Mouse (Mus musculus) yolk sac, embryonic 10.5 days (tissue): ENCODE results near the gene Lhfp.
"Not testable (repeated sequence)": the region's sequence is repeated elsewhere in the genome, so short reads cannot be mapped to it uniquely, and the experiment has no call there.

Source experiments
- DNase-seq: peaks from one replicate; pipeline ENCODE4 v3.0.0-alpha.2; 2017; ENCODE audit warnings: low spot score

Lhfp gene

GRCm38 (mm10) chr3:53100210-53100609 lies 58.9 kb downstream of the Lhfp start:
- no peak for DNase-seq

GRCm38 (mm10) chr3:53100803-53101202 lies 59.5 kb downstream of the Lhfp start:
- DNase-seq, result no peak

GRCm38 (mm10) chr3:53101711-53102110 lies 60.4 kb downstream of the Lhfp start:
- DNase-seq, result no peak

GRCm38 (mm10) chr3:53102131-53102756 lies 60.9 kb downstream of the Lhfp start:
- no peak for DNase-seq

- no peak for DNase-seq
Measured at GRCm38 (mm10) chr3:53102757-53103153, 61.4 kb downstream of the Lhfp start.

- DNase-seq, result no peak
Measured at GRCm38 (mm10) chr3:53108594-53109373, 67.5 kb downstream of the Lhfp start.

- no peak for DNase-seq
Measured at GRCm38 (mm10) chr3:53109879-53110278, 68.6 kb downstream of the Lhfp start.

GRCm38 (mm10) chr3:53112048-53112447 lies 70.7 kb downstream of the Lhfp start:
- no peak for DNase-seq

- not testable (repeated sequence) for DNase-seq
Measured at GRCm38 (mm10) chr3:53118755-53119154, 77.4 kb downstream of the Lhfp start.

- no peak for DNase-seq
Measured at GRCm38 (mm10) chr3:53119978-53120377, 78.7 kb downstream of the Lhfp start.

GRCm38 (mm10) chr3:53125495-53125894 lies 84.2 kb downstream of the Lhfp start:
- DNase-seq, result no peak

GRCm38 (mm10) chr3:53138785-53139184 lies 97.5 kb downstream of the Lhfp start:
- no peak for DNase-seq

- no peak for DNase-seq
Measured at GRCm38 (mm10) chr3:53139205-53139604, 97.9 kb downstream of the Lhfp start.

- no peak for DNase-seq
Measured at GRCm38 (mm10) chr3:53139642-53140041, 98.3 kb downstream of the Lhfp start.

- no peak for DNase-seq
Measured at GRCm38 (mm10) chr3:53142528-53142927, 101.2 kb downstream of the Lhfp start.

GRCm38 (mm10) chr3:53145526-53145925 lies 104.2 kb downstream of the Lhfp start:
- no peak for DNase-seq

- no peak for DNase-seq
Measured at GRCm38 (mm10) chr3:53145946-53146345, 104.6 kb downstream of the Lhfp start.

GRCm38 (mm10) chr3:53147001-53147400 lies 105.7 kb downstream of the Lhfp start:
- no peak for DNase-seq

GRCm38 (mm10) chr3:53148751-53149150 lies 107.4 kb downstream of the Lhfp start:
- DNase-seq, result no peak

GRCm38 (mm10) chr3:53149625-53150320 lies 108.4 kb downstream of the Lhfp start:
- no peak for DNase-seq

- no peak for DNase-seq
Measured at GRCm38 (mm10) chr3:53151081-53151480, 109.8 kb downstream of the Lhfp start.

GRCm38 (mm10) chr3:53151607-53152006 lies 110.3 kb downstream of the Lhfp start:
- no peak for DNase-seq

GRCm38 (mm10) chr3:53161963-53162362 lies 120.6 kb downstream of the Lhfp start:
- no peak for DNase-seq
